Mouse (Mus musculus) limb, embryonic 11.5 days (tissue): ENCODE measurements around the gene Lrrc18. TPM values are rescaled to one million over a fixed set of nuclear protein-coding genes. Genes with fewer than 3 reads are reported as not detected.

Source experiments
- ATAC-seq: fragments of 200-750 bp; cut with Nextera tagmentation; 2 replicates; pipeline ENCODE4 v1.8.0; 2017; ENCODE audit warnings: low read depth; ENCODE audit not compliant: insufficient number of reproducible peaks, low FRiP score, low TSS enrichment
- DNase-seq: peaks from one replicate; pipeline ENCODE4 v3.0.0-alpha.2; 2015; ENCODE audit warnings: low spot score
- H3K27ac ChIP-seq: fragments of 300-500 bp; sonication (generic); replicated peaks from 2 replicates; pipeline ENCODE4 v1.5.1; 2014; ENCODE audit warnings: low read depth, mild to moderate bottlenecking, low read length
- H3K27me3 ChIP-seq: fragments of 300-500 bp; sonication (generic); 2 replicates; pipeline ENCODE4 v1.6.1; 2014; ENCODE audit warnings: mild to moderate bottlenecking, low read length, mixed read lengths; ENCODE audit not compliant: control insufficient read depth, insufficient read depth
- H3K36me3 ChIP-seq: fragments of 300-500 bp; sonication (generic); 2 replicates; pipeline ENCODE4 v1.6.1; 2014; ENCODE audit warnings: mild to moderate bottlenecking, low read length, moderate library complexity, mixed read lengths; ENCODE audit not compliant: control insufficient read depth, insufficient read depth
- H3K4me1 ChIP-seq: fragments of 300-500 bp; sonication (generic); 2 replicates; pipeline ENCODE4 v1.6.1; 2014; ENCODE audit warnings: low read length, mixed read lengths; ENCODE audit not compliant: control insufficient read depth, insufficient read depth
- H3K4me2 ChIP-seq: fragments of 300-500 bp; sonication (generic); 2 replicates; pipeline ENCODE4 v1.6.1; 2014; ENCODE audit warnings: low read depth, mild to moderate bottlenecking, moderate library complexity; ENCODE audit not compliant: severe bottlenecking
- H3K4me3 ChIP-seq: fragments of 300-500 bp; sonication (generic); 2 replicates; pipeline ENCODE4 v1.5.1; 2014; ENCODE audit warnings: low read depth, low read length
- H3K9ac ChIP-seq: fragments of 300-500 bp; sonication (generic); 2 replicates; pipeline ENCODE4 v1.6.1; 2014; ENCODE audit warnings: mild to moderate bottlenecking, low read length
- H3K9me3 ChIP-seq: fragments of 300-500 bp; sonication (generic); 2 replicates; pipeline ENCODE4 v1.6.1; 2016; ENCODE audit warnings: low read length; ENCODE audit not compliant: control insufficient read depth
- WGBS: fragments of 180-500 bp; shearing (Covaris S2); extraction: QIAGEN DNeasy Blood & Tissue Kit; methylation state at CpG from one replicate; pipeline ENCODE4 v1.1.7; 2014; 5-methylcytosine and 5-hydroxymethylcytosine counted together
- polyA plus RNA-seq: library from polyadenylated mRNA; unstranded; fragments of >200 nt; fragmentation: Nextera tagmentation; extraction: Ambion mirVana; gene quantifications from 2 replicates; pipeline ENCODE4 v1.2.1, GENCODE M21; 2014

Gene Lrrc18
- polyA plus RNA-seq, 1 experiment from 2014 or later: 0.52 TPM

GRCm38 (mm10) chr14:33019606-33020005, 28.4 kb downstream of the Lrrc18 start:
- no peaks in the 10 kb centered on the region for H3K9me3 ChIP-seq
- H3K27me3 ChIP-seq: no peaks in the 10 kb centered on the region
- no peaks in the 10 kb centered on the region for H3K4me1 ChIP-seq
- ATAC-seq: no peak
- H3K36me3 ChIP-seq: no peaks in the 10 kb centered on the region
- no peak overlapping the region for H3K27ac ChIP-seq
- H3K4me3 ChIP-seq: no peak overlapping the region
- no peak overlapping the region for H3K9ac ChIP-seq
- no peak for DNase-seq
- WGBS: 76% methylated on average over 5 of the region's 5 CpGs
- no peak overlapping the region for H3K4me2 ChIP-seq

GRCm38 (mm10) chr14:33030849-33031248, 39.7 kb downstream of the Lrrc18 start:
- H3K4me3 ChIP-seq: no peak overlapping the region
- WGBS: 71% methylated on average over 3 of the region's 3 CpGs

GRCm38 (mm10) chr14:33033424-33033823, 42.2 kb downstream of the Lrrc18 start:
- no peaks in the 10 kb centered on the region for H3K4me1 ChIP-seq
- H3K4me2 ChIP-seq: no peak overlapping the region
- H3K27me3 ChIP-seq: no peaks in the 10 kb centered on the region
- 33% methylated on average over 6 of the region's 6 CpGs for WGBS
- no peak overlapping the region for H3K4me3 ChIP-seq
- no peak overlapping the region for H3K9ac ChIP-seq
- ATAC-seq (no peak), DNase-seq (peak; percentile 66)
- H3K9me3 ChIP-seq: no peaks in the 10 kb centered on the region
- no peaks in the 10 kb centered on the region for H3K36me3 ChIP-seq
- no peak overlapping the region for H3K27ac ChIP-seq

More at GRCm38 (mm10) chr14:33030849-33031248, 39.7 kb downstream of the Lrrc18 start:
- Histone ChIP-seq H3K27me3 (no peaks in the 10 kb centered on the region), H3K36me3 (no peaks in the 10 kb centered on the region), H3K9ac (no peak overlapping the region), H3K27ac (no peak overlapping the region), H3K4me2 (no peak overlapping the region), H3K4me1 (no peaks in the 10 kb centered on the region), H3K9me3 (no peaks in the 10 kb centered on the region)
- ATAC-seq: no peak
- DNase-seq: no peak

- Histone ChIP-seq H3K9ac (no peak overlapping the region), H3K4me3 (no peak overlapping the region), H3K9me3 (no peaks in the 10 kb centered on the region), H3K4me2 (no peak overlapping the region), H3K27me3 (no peaks in the 10 kb centered on the region), H3K27ac (no peak overlapping the region), H3K4me1 (no peaks in the 10 kb centered on the region), H3K36me3 (no peaks in the 10 kb centered on the region)
- DNase-seq: no peak
- no peak for ATAC-seq
- 24% methylated on average over 5 of the region's 5 CpGs for WGBS
These were observed 44.2 kb downstream of the Lrrc18 start for GRCm38 (mm10) chr14:33035386-33035785.

GRCm38 (mm10) chr14:33036811-33037210, 45.6 kb downstream of the Lrrc18 start:
- DNase-seq: no peak
- WGBS: 51% methylated on average over 3 of the region's 3 CpGs
- Histone ChIP-seq H3K9me3 (no peaks in the 10 kb centered on the region), H3K27me3 (no peaks in the 10 kb centered on the region), H3K9ac (no peak overlapping the region), H3K4me3 (no peak overlapping the region), H3K4me2 (no peak overlapping the region), H3K27ac (no peak overlapping the region), H3K4me1 (no peaks in the 10 kb centered on the region), H3K36me3 (no peaks in the 10 kb centered on the region)
- ATAC-seq: no peak

- no peak for DNase-seq
- Histone ChIP-seq H3K4me2 (no peak overlapping the region), H3K27me3 (no peaks in the 10 kb centered on the region), H3K9ac (no peak overlapping the region), H3K4me3 (no peak overlapping the region), H3K4me1 (no peaks in the 10 kb centered on the region), H3K9me3 (no peaks in the 10 kb centered on the region), H3K27ac (no peak overlapping the region), H3K36me3 (no peaks in the 10 kb centered on the region)
- 88% methylated on average over 3 of the region's 3 CpGs for WGBS
- no peak for ATAC-seq
These were observed 54.0 kb downstream of the Lrrc18 start for GRCm38 (mm10) chr14:33045217-33045616.

GRCm38 (mm10) chr14:33053441-33053840, 62.3 kb downstream of the Lrrc18 start:
- no peak overlapping the region for H3K9ac ChIP-seq
- no peaks in the 10 kb centered on the region for H3K27me3 ChIP-seq
- DNase-seq (no peak), ATAC-seq (no peak)
- 79% methylated on average over 8 of the region's 8 CpGs for WGBS
- no peaks in the 10 kb centered on the region for H3K4me1 ChIP-seq
- no peaks in the 10 kb centered on the region for H3K36me3 ChIP-seq
- no peak overlapping the region for H3K4me3 ChIP-seq
- H3K27ac ChIP-seq: no peak overlapping the region
- H3K9me3 ChIP-seq: no peaks in the 10 kb centered on the region
- no peak overlapping the region for H3K4me2 ChIP-seq

- Histone ChIP-seq H3K4me2 (no peak overlapping the region), H3K27ac (no peak overlapping the region), H3K36me3 (no peaks in the 10 kb centered on the region), H3K4me3 (no peak overlapping the region), H3K9me3 (no peaks in the 10 kb centered on the region), H3K9ac (no peak overlapping the region), H3K4me1 (no peaks in the 10 kb centered on the region), H3K27me3 (no peaks in the 10 kb centered on the region)
- WGBS: 89% methylated on average over 7 of the region's 7 CpGs
- ATAC-seq (no peak), DNase-seq (no peak)
These were observed 67.9 kb downstream of the Lrrc18 start for GRCm38 (mm10) chr14:33058881-33059660.

GRCm38 (mm10) chr14:33062996-33063395, 71.8 kb downstream of the Lrrc18 start:
- no peak overlapping the region for H3K4me3 ChIP-seq
- H3K9ac ChIP-seq: no peak overlapping the region
- no peak for DNase-seq
- H3K4me1 ChIP-seq: no peaks in the 10 kb centered on the region
- H3K27ac ChIP-seq: no peak overlapping the region
- no peaks in the 10 kb centered on the region for H3K27me3 ChIP-seq
- WGBS: 78% methylated on average over 5 of the region's 5 CpGs
- H3K4me2 ChIP-seq: no peak overlapping the region
- no peaks in the 10 kb centered on the region for H3K9me3 ChIP-seq
- H3K36me3 ChIP-seq: no peaks in the 10 kb centered on the region
- no peak for ATAC-seq
